Mouse (Mus musculus): Measurements from ENCODE around the gene Mt1. TPM values are rescaled to one million over a fixed set of nuclear protein-coding genes. Genes with fewer than 3 reads are reported as not detected.

The Mt1 gene
- total RNA-seq, 2 experiments from 2014 or later: 291 to 329 TPM

DNA sequence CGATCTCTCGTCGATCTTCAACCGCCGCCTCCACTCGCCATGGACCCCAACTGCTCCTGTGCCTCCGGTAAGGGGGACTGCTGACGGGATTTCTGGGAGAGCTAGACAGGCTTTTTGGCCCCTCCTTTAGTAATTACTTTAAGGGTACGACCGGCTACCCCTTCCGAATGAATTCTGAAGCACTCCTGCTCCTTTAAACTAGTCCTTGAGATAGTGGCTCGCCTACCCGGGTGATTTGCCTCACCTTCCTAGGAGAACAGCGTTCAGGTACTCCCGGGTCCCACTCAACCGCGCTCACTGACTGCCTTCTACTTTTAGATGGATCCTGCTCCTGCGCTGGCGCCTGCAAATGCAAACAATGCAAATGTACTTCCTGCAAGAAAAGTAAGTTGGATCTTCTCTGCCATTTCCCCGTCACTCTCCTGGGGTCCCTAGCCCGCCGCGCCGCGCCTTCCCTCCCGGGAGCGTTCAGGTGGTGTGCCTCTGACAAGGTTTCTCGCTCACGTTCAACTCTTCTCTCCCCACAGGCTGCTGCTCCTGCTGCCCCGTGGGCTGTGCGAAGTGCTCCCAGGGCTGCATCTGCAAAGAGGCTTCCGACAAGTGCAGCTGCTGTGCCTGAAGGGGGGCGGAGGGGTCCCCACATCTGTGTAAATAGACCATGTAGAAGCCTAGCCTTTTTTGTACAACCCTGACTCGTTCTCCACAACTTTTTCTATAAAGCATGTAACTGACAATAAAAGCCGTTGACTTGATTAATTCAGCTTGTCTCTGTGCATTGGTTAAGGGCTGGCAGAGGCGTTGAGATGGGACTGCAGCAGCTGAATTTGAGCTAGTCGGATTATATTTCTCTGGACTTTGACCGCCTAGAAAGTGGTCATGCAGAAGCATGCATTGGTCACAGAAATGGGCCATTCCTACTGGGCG is 5.8 kb upstream of the Mt1 start:
- peak; percentile 30 to 37 for DNase-seq (ENCODE audit: low spot score in 2 of 2)

DNA sequence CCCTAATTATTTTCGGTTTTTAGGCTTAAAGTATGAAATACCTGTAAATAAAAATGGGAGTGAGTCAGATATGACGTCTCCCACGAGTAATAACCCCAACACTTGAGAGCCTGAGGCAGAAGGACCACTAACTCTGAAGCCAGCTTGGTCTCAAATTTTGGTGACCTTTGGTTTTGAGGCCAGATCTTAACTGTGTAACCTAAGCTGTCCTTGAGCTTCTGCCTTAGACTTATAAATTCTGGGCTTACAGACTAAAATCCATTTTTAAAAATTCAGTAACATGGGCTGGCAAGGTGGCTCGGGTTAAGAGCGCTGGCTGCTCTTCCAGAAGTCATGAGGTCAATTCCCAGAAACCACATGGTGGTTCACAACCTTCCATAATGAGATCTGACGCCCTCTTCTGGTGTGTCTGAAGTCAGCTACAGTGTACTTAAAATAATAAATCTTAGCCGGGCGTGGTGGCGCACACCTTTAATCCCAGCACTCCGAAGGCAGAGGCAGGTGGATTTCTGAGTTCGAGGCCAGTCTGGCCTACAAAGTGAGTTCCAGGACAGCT is 5.0 kb upstream of the Mt1 start:
- no peak for DNase-seq (ENCODE audit: low spot score in 2 of 2)

GRCm38 (mm10) chr8:94174619-94175213 is 4.2 kb upstream of the Mt1 start:
- no peak for DNase-seq (ENCODE audit: low spot score in 2 of 2)

GRCm38 (mm10) chr8:94177716-94178390 is 1.0 kb upstream of the Mt1 start:
- no peak for DNase-seq (ENCODE audit: low spot score in 2 of 2)

DNA sequence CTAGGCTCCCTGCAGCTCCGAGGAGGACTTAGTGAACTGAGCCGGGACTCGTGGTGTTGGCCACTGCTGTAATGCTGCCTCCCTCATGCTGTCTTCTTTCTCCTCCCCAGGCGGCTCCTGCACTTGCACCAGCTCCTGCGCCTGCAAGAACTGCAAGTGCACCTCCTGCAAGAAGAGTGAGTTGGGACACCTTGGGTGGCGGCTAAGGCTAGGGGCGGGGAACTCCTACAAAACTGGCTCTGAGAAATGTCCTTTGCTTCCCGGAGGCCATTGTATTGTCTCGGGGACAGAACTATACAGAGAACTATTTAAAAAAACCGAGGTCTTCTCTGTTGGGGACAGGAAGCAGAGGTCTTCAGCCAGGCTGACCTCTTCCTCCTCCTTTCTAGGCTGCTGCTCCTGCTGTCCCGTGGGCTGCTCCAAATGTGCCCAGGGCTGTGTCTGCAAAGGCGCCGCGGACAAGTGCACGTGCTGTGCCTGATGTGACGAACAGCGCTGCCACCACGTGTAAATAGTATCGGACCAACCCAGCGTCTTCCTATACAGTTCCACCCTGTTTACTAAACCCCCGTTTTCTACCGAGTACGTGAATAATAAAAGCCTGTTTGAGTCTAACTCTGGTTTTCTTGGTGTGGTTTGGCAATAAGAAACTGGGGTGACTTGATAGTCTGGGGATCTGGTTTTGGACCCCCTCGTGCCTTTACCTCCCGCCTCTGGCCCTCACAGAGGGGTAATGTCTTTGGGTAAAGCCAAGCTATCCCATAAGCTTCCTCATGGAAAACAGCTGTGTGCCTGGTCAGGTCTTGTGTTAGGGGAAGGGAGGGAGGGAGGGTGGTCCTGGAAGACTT is 1.1 kb downstream of the Mt1 start:
- peak; percentile 35 to 41 for DNase-seq (ENCODE audit: low spot score in 2 of 2)

- no peak for DNase-seq (ENCODE audit: low spot score in 2 of 2)
Measured at GRCm38 (mm10) chr8:94180561-94180908, 1.7 kb downstream of the Mt1 start.

DNA sequence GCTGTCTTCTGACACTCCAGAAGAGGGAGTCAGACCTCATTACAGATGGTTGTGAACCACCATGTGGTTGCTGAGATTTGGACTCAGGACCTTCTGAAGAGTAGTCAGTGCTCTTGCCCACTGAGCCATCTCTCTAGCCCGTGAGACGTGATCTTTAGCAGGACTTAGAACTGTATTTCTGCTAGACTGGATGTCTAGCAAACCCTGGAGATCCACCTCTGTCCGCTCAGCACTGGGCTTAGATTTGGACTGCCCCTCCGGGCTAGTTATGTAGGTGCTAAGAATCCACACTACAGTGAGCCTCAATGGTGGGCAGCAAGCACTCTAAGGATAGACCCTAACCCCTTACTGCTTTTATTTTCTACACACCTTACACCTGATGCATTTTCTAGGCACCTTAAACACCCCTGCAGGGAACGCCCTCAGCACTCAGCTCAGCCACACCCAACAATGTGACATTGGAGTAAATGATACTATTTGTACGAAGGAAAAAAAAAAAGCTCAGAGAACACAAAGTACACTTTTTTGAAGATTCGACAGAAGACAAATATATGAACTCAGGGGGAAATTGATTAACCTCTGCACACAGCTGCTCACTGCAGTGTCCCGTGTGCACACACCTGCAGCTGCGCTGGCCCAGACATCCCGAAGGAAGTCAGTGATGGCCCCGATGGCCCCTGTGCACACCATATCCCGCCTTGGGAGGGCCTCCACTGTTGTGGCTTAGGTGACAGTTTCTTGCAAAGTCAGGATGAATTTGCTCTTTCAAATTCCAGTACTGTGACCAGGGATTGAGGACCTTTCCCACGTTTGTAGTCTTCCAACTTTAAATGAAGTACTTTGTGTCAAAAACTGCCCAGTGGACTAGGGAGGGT is 3.4 kb downstream of the Mt1 start:
- no peak for DNase-seq (ENCODE audit: low spot score in 2 of 2)

DNA sequence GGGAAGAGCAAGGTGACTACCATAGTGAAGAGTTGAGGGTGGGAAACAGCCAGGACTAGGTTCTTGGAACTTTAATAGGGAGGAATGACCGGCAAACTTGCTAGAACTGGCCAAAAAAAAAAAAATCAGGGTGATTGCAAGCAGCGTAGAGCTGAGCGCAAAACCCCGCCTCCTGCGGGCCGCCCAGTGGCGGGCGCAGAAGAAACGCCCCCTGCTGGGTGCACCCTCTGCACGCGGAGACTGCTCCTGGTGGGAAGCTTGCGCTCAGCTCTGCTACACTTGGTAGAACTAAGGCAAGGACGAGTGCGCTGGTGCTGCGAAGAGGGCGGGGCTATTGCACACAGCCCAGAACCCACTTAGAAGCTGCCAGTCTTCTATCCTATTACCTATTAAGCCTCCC is 4.2 kb downstream of the Mt1 start:
- DNase-seq (ENCODE audit: low spot score in 2 of 2): peak; percentile 77 to 79

DNA sequence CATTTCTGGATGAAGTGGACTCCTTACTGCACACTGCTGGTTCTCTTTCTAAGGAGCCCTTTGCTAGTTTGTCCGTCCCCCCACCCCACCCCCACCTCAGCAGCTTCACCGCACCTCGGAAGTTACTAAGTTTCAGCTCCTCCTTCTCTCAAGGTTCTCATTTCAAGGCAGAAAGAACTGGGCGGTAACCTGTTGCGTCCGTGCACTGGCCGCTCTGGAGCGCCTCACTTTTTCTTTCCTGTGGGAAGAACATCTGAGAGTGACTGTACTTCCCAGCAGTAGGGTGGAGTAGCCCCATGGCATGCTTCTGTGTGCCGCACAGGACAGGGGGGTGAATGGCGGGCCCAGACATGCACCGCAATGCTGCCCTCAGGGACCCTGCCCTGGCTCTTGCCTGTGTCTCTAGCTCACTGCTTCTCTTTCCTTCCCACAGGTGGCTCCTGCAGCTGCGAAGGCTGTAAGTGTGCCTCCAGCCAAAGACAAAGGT is 5.5 kb downstream of the Mt1 start:
- DNase-seq (ENCODE audit: low spot score in 2 of 2): no peak

DNA sequence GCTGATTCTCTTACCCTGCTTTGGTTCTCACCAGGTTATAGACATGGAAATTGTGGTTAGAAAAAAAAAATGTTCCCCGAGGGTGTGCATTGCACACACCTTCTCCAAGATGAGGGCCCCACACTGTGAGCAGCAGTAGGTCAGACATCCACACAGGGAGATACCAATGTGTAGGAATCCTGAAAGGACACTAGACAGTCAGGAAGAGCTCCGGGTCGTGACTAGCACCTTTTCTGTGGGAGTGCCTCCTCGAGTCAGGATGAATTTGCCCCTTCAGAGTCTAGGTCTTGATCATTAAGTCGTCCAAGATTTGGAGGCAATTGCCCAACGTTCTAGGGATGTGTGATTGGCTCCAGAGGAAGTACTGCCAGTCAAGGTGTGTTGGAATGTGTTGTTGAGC is 6.9 kb downstream of the Mt1 start:
- no peak for DNase-seq (ENCODE audit: low spot score in 2 of 2)

GRCm38 (mm10) chr8:94186542-94186941 is 7.7 kb downstream of the Mt1 start:
- peak; percentile 61 to 67 for DNase-seq (ENCODE audit: low spot score in 2 of 2)

DNA sequence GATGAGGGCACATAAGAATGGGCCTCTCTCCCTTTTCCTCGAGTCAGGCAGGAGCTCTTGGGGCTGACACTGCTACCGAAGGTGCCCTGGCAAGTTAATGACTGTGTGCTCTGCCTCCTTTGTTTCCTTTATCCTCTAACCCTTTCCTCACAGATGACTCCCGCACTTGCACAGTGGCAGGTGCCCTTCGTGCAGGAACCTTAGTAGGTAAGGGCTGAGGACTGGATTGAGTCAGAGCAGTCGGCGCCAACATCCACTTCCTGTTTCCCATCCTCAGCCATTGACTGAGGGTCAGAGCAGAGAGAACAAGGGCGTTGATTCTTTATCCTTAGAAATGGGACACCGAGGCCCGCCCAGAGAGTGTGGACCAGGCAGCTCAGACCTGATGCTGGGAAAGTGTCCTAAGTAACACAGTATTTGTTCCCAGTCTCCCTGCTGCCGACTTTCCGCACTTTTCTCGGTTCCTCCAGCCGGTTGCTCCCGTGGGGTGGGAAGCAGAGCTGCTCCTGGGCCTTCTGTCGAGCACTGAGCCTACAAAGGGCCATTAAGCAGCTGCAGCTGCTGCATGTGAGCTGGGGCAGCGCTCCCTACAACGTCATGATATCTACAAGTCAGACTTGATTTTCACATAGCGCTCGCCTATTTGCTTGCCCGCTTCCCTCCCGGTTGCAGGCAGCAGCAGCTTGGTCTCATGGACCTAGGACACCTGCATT is 8.6 kb downstream of the Mt1 start:
- DNase-seq (ENCODE audit: low spot score in 2 of 2): no peak

DNA sequence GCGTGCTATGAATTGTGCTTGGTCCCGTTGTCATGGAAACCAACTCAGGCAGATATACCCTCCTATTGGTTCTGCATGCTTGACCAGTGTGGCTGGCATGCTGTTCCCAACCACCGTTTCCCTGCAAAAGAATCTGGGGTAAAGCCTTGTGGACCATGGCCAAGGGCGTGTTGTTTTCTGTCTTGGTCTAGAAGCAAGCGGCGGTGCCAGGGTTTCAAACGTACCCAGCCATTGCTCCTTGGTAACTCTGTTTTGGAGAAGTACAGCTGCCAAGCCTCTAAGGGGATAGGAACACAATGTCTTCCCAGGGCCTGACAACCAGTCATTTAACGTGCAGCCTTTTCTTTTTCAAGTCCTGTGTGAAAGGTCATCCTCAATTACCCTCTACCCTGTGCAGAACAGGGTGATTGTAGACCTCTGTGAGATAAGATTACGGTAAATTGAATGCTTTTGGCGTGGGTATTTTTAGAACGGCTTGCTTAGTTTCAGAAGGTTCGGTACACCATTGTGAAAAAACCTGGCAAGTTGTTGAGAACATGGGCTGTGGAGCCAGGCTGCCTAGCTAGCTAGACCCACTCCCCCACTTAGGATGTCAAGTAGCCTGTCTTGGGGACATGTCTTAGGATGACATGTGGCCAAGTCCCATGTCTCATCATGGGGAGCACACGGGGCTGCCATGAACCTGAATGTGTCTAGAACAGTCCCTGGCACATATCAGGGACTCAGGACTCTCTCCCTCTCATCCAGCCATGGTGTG is 10.6 kb downstream of the Mt1 start:
- DNase-seq (ENCODE audit: low spot score in 2 of 2): no peak

- DNase-seq (ENCODE audit: low spot score in 2 of 2): peak; percentile 46 to 75
Measured at GRCm38 (mm10) chr8:94191101-94191691, 12.3 kb downstream of the Mt1 start.

- no peak for DNase-seq (ENCODE audit: low spot score in 2 of 2)
Measured at GRCm38 (mm10) chr8:94192926-94193325, 14.0 kb downstream of the Mt1 start.

- DNase-seq (ENCODE audit: low spot score in 2 of 2): no peak
Measured at GRCm38 (mm10) chr8:94194591-94195223, 15.8 kb downstream of the Mt1 start.

DNA sequence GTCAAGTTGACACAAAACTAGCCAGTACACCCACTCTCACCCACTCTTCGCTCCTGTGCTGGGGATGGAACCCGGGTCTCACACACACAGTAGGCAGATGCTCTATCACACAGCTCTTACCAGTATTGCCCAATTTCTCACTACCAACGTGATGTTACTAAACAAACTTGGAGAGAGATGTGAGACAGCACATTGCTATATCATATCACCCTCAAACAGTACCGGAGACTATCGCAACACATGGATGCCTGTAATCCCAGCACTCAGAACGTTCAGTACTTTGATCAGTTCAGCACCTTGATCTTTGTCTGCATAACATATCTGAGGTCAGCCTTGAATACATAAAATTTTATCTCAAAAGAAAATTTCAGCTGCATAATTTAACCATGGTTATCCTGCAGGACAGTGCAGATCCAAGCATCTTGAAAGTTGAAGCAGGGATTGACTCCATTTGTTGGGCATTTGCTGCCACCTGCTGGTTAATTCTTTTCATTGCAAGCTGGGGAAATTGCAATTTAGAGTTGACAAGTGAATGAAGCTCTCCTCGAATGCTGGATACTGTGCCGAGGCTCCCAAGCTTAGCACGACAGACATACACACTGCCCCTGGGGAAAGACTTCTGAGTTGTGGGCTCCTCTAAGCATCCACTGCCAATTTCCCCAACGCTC is 20.5 kb downstream of the Mt1 start:
- peak; percentile 54 to 64 for DNase-seq (ENCODE audit: low spot score in 2 of 2)

All from adrenal gland, adult 18-20 months (tissue).